Mouse (Mus musculus) cerebral cortex, adult 2 months (tissue): ENCODE results near the gene Phf5a.

Experiments
- WGBS: fragments of 180-500 bp; shearing (Covaris S2); methylation state at CpG from one replicate; pipeline ENCODE4 v1.1.7; 2018; 5-methylcytosine and 5-hydroxymethylcytosine counted together

Gene Phf5a

GRCm38 (mm10) chr15:81828426-81829207 is 43.1 kb downstream of the Phf5a start:
- WGBS = 75% methylated on average over 7 of the region's 7 CpGs

GRCm38 (mm10) chr15:81824832-81825231 is 46.9 kb downstream of the Phf5a start:
- 77% methylated on average over 3 of the region's 3 CpGs for WGBS

GRCm38 (mm10) chr15:81822631-81823030 is 49.1 kb downstream of the Phf5a start:
- 76% methylated on average over 3 of the region's 3 CpGs for WGBS

- 79% methylated on average over 3 of the region's 3 CpGs for WGBS
Measured at GRCm38 (mm10) chr15:81818404-81818803, 53.3 kb downstream of the Phf5a start.

- WGBS = 47% methylated on average over 12 of the region's 12 CpGs
Measured at GRCm38 (mm10) chr15:81814716-81815370, 56.9 kb downstream of the Phf5a start.
